Mouse (Mus musculus) bone marrow macrophage, adult 2 months (primary cell): ENCODE measurements around the gene Fkbp10. TPM values are rescaled to one million over a fixed set of nuclear protein-coding genes. Genes with fewer than 3 reads are reported as not detected.

Source experiments
- H3K27ac ChIP-seq: 2 replicates; pipeline ENCODE4 v1.5.1; 2012; ENCODE audit warnings: low read depth, low read length; ENCODE audit not compliant: insufficient read depth
- H3K4me1 ChIP-seq: 2 replicates; pipeline ENCODE4 v1.6.1; 2012; ENCODE audit warnings: low read length; ENCODE audit not compliant: control insufficient read depth, insufficient read depth
- H3K4me3 ChIP-seq: 2 replicates; pipeline ENCODE4 v1.5.1; 2012; ENCODE audit warnings: mild to moderate bottlenecking, low read length, moderate library complexity; ENCODE audit not compliant: insufficient read depth
- CTCF ChIP-seq: IDR thresholded peaks from 2 replicates; pipeline ENCODE4 v1.5.1; 2012; ENCODE audit warnings: low read depth, mild to moderate bottlenecking, low read length, moderate library complexity
- POLR2A ChIP-seq: IDR thresholded peaks from 2 replicates; pipeline ENCODE4 v1.6.1; 2012; ENCODE audit warnings: mild to moderate bottlenecking, low read depth, low read length, borderline replicate concordance
- polyA plus RNA-seq: library from polyadenylated mRNA; stranded (reverse); fragments of >200 nt; gene quantifications from 2 replicates; pipeline ENCODE4 v1.2.4, GENCODE M21; 2012; ENCODE audit not compliant: missing spikeins, insufficient read depth, insufficient read length

Fkbp10 gene
- polyA plus RNA-seq, 1 experiment, result 1.6 TPM

- Histone ChIP-seq H3K4me1 (no peaks in the 10 kb centered on the region), H3K4me3 (no peak overlapping the region), H3K27ac (no peak overlapping the region)
- no peak for TF ChIP-seq POLR2A
- no peak for TF ChIP-seq CTCF
Observed at GRCm38 (mm10) chr11:100409686-100410085, 5.8 kb upstream of the Fkbp10 start.

- no peak overlapping the region for H3K4me3 ChIP-seq
- TF ChIP-seq CTCF (no peak), POLR2A (no peak)
- H3K27ac ChIP-seq, result no peak overlapping the region
- H3K4me1 ChIP-seq, result no peaks in the 10 kb centered on the region
Observed at GRCm38 (mm10) chr11:100411736-100412135, 3.8 kb upstream of the Fkbp10 start.

- H3K4me3 ChIP-seq, result no peak overlapping the region
- TF ChIP-seq CTCF, result no peak
- TF ChIP-seq POLR2A, result no peak
- H3K4me1 ChIP-seq, result no peaks in the 10 kb centered on the region
- H3K27ac ChIP-seq, result no peak overlapping the region
Observed at GRCm38 (mm10) chr11:100413541-100413940, 2.0 kb upstream of the Fkbp10 start.

- TF ChIP-seq CTCF, result no peak
- TF ChIP-seq POLR2A, result no peak
- H3K27ac ChIP-seq, result no peak within 1 kb of the TSS
- no peaks in the 10 kb centered on the region for H3K4me1 ChIP-seq
- peak within 1 kb of the TSS; percentile 56 for H3K4me3 ChIP-seq
Observed at GRCm38 (mm10) chr11:100414021-100414913, 1.2 kb upstream of the Fkbp10 start, which contains the start of gene P3h4. Gene P3h4 (minus strand): TSS chr11:100414836.

GRCm38 (mm10) chr11:100421537-100421936, 6.0 kb downstream of the Fkbp10 start:
- H3K4me3 ChIP-seq, result no peak overlapping the region
- no peak for TF ChIP-seq CTCF
- TF ChIP-seq POLR2A, result no peak
- no peak overlapping the region for H3K27ac ChIP-seq
- H3K4me1 ChIP-seq, result no peaks in the 10 kb centered on the region; the same call in 1 of the 2 replicates

GRCm38 (mm10) chr11:100423836-100424235, 8.3 kb downstream of the Fkbp10 start:
- TF ChIP-seq CTCF (no peak), POLR2A (no peak)
- no peak overlapping the region for H3K27ac ChIP-seq

GRCm38 (mm10) chr11:100425851-100426250, 10.4 kb downstream of the Fkbp10 start:
- no peak for TF ChIP-seq POLR2A
- TF ChIP-seq CTCF, result no peak
- Histone ChIP-seq H3K27ac (no peak overlapping the region), H3K4me3 (no peak overlapping the region), H3K4me1 (peaks cover 4% of the 10 kb centered on the region)

More at GRCm38 (mm10) chr11:100423836-100424235, 8.3 kb downstream of the Fkbp10 start:
- H3K4me1 ChIP-seq, result peaks cover 4% of the 10 kb centered on the region
- H3K4me3 ChIP-seq, result no peak overlapping the region

- no peak overlapping the region for H3K27ac ChIP-seq
- no peak overlapping the region for H3K4me3 ChIP-seq
- TF ChIP-seq CTCF, result no peak
- no peak for TF ChIP-seq POLR2A
- peaks cover 4% of the 10 kb centered on the region for H3K4me1 ChIP-seq
Observed at GRCm38 (mm10) chr11:100426820-100427219, 11.3 kb downstream of the Fkbp10 start.

GRCm38 (mm10) chr11:100428612-100429199, 13.2 kb downstream of the Fkbp10 start:
- peaks cover 4% of the 10 kb centered on the region for H3K4me1 ChIP-seq
- no peak overlapping the region for H3K4me3 ChIP-seq
- TF ChIP-seq CTCF, result no peak
- TF ChIP-seq POLR2A, result no peak
- H3K27ac ChIP-seq, result no peak overlapping the region

GRCm38 (mm10) chr11:100430052-100430451, 14.6 kb downstream of the Fkbp10 start:
- no peak for TF ChIP-seq POLR2A
- no peak for TF ChIP-seq CTCF
- Histone ChIP-seq H3K4me1 (peaks cover 6% of the 10 kb centered on the region), H3K27ac (no peak overlapping the region), H3K4me3 (no peak overlapping the region)
